Mouse (Mus musculus): ENCODE measurements around the gene Ireb2.
A peak's percentile ranks its signal among the peaks of the same experiment; 100 is the strongest.
"Not testable (repeated sequence)": the region's sequence is repeated elsewhere in the genome, so short reads cannot be mapped to it uniquely, and the experiment has no call there.

Gene Ireb2

GRCm38 (mm10) chr9:54909446-54909845 lies 45.9 kb downstream of the Ireb2 start:
- no peak for DNase-seq

DNA sequence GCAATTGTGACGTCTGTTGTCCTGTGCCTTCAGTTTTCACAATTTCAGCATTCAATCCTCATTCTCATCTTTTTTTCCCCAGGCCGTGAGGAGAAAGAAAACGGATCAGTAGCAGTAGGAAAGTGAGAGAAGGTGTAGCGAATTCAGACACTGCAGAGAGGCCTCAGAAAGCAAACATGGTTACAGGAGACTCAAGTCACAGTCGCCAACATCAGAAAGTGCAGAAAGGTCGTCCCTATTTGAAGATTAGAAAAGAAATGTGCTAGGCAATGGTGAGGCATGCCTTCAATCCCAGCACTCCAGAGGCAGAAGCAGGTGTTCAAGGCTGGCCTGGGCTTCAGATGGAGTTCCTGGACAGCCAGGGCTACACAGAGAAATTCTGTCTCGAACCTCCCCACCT lies 52.0 kb downstream of the Ireb2 start:
- DNase-seq = no peak

GRCm38 (mm10) chr9:54916401-54916800 lies 52.8 kb downstream of the Ireb2 start:
- DNase-seq = no peak

GRCm38 (mm10) chr9:54917010-54917677 lies 53.6 kb downstream of the Ireb2 start, which contains the start of gene Hykk:
Gene Hykk, plus strand, starts transcription at chr9:54917283.
- DNase-seq = peak; percentile 79

- DNase-seq = no peak
Measured at GRCm38 (mm10) chr9:54918191-54918590, 54.6 kb downstream of the Ireb2 start.

GRCm38 (mm10) chr9:54918781-54919180 lies 55.2 kb downstream of the Ireb2 start:
- no peak for DNase-seq

GRCm38 (mm10) chr9:54919946-54920345 lies 56.4 kb downstream of the Ireb2 start:
- DNase-seq = no peak

DNA sequence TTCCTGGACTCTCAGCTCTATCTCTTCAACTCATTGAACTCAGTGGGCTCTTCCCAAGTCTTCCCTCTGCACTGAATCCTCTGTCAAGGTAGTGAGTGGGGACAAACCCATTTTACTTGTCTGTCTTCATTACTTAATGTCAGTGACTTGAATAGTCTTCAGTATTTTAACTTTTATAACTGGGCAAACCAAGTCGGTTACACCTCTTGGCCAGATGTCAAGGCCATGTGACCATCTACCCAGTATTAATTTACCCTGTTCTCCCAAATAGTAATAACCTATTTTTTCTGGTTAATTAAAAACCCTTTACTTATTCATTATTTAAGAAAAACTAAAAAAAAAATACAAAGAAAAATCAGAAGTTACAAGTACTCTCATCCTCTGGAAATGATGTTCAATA lies 67.2 kb downstream of the Ireb2 start:
- no peak for DNase-seq

- DNase-seq = no peak
Measured at GRCm38 (mm10) chr9:54931765-54932164, 68.2 kb downstream of the Ireb2 start.

DNA sequence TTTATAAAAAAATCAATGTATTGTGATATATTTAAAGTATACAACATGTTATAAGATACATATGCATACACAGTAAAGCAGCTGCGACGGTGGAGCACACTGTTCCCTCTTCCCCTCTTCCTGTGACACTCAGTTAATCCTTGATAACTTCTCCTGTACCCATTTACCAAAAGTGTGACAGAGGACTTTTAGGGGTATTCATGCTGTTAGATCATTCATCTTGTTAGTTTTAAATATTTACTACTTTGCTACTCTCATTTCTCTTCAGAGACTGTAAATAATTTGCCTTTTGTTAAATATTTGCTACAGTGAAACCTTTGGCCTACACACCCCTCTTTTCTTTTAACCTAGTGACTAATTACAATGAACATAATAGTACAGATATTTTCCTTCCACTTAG lies 68.8 kb downstream of the Ireb2 start:
- DNase-seq = no peak

GRCm38 (mm10) chr9:54942071-54942470 lies 78.5 kb downstream of the Ireb2 start:
- DNase-seq = no peak

DNA sequence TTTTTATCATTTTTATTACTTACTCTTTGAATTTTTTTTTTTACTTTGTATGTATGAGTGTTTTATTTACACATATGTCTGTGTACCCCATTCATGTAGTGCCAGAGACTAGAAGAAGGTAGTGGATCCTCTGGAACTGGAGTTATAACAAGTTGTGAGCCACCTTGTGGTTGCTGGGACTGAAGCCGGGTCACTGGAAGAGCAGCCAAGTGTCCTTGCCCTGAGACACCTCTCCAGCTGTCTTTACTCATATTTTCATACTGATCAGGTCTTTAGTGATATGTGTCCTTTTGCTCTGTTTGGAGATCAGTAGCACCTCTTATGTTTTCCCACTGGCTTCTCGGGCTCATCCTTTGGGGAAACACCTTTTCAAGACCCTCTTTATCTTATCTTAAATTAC lies 80.9 kb downstream of the Ireb2 start:
- DNase-seq = no peak

DNA sequence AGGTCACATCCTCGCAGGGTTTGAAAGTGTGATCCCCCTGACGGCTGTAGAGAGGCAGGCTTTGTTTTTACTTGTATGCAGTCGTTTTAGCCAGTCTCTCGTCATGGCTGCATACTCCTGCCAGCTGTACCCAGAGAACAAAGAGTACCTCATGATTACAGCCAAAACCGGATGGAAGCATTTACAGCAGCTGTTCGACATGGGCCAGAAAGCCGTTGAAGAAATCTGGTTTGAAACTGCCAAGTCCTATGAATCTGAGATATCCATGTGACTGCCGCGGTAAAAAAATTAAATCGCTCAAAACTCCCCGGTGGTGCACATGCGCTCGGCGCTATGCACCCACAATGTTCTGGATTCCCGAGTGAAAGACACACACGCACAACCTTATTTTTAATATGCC lies 82.7 kb downstream of the Ireb2 start:
- no peak for DNase-seq

- DNase-seq = no peak
Measured at GRCm38 (mm10) chr9:54949465-54949864, 85.9 kb downstream of the Ireb2 start.

- DNase-seq = not testable (repeated sequence)
Measured at GRCm38 (mm10) chr9:54950162-54950561, 86.6 kb downstream of the Ireb2 start.

GRCm38 (mm10) chr9:54950575-54951321 lies 87.2 kb downstream of the Ireb2 start, which contains the start of the genes Psma4 and AY074887:
Gene Psma4, plus strand, starts transcription at chr9:54950790.
Gene AY074887, minus strand, starts transcription at chr9:54950998.
- peak; percentile 89 for DNase-seq

GRCm38 (mm10) chr9:54961059-54961458 lies 97.5 kb downstream of the Ireb2 start:
- DNase-seq = no peak
